Mouse (Mus musculus): ENCODE measurements around the gene Zfp512.

- TF ChIP-seq CTCF (IDR thresholded peaks at IDR 0.05; ENCODE audit: low read depth, low read length), result no peak
- TF ChIP-seq POLR2A (IDR thresholded peaks at IDR 0.05; ENCODE audit: borderline replicate concordance, low read depth, low read length), result no peak
These were observed at the start of gene Zfp512 for GRCm38 (mm10) chr5:31451878-31452561.
